In genomic region chr11:110399240-110400150, GRCm38 (mm10) we compare ENCODE assay signal across 7 mouse cellular contexts. TPM values are rescaled to one million over a fixed set of nuclear protein-coding genes. Genes with fewer than 3 reads are reported as not detected.
A peak's percentile ranks its signal among the peaks of the same experiment; 100 is the strongest.
DNase-seq lines count a peak whose midpoint lies in the region; ATAC-seq and TF ChIP-seq lines count a peak whose summit lies in the region.

No protein-coding gene starts in this region.

- H3K27ac ChIP-seq in thymus, adult 2 months (ENCODE audit: control insufficient read depth, insufficient read depth, low read length), result peak overlapping the region; percentile 32
- H3K27ac ChIP-seq in forebrain, embryonic 10.5 days, result peak overlapping the region; percentile 90
- H3K27ac ChIP-seq in limb, embryonic 14.5 days (replicated peaks; ENCODE audit: low read depth, low read length), result peak overlapping the region; percentile 72; the same call in 1 of the 2 replicates
- H3K27ac ChIP-seq in stomach, embryonic 15.5 days, result peak overlapping the region; percentile 46; the same call in 1 of the 2 replicates

- TF ChIP-seq CTCF in thymus, adult 2 months (IDR thresholded peaks at IDR 0.05; ENCODE audit: borderline replicate concordance, control insufficient read depth, extremely low read depth, insufficient read depth, low read length, poor library complexity), result no peak

- H3K4me2 ChIP-seq in limb, embryonic 14.5 days (replicated peaks; ENCODE audit: low read depth, low read length, severe bottlenecking), result peak overlapping the region; percentile 65
- H3K4me2 ChIP-seq in stomach, embryonic 15.5 days, result peak overlapping the region; percentile 63

- no peak for TF ChIP-seq POLR2A in thymus, adult 2 months (IDR thresholded peaks at IDR 0.05; ENCODE audit: control insufficient read depth, extremely low read depth, insufficient read depth, low read length, poor library complexity)
- no peak for TF ChIP-seq POLR2A in limb, embryonic 14.5 days (IDR thresholded peaks at IDR 0.05; ENCODE audit: borderline replicate concordance, extremely low read depth, insufficient read depth, insufficient read length)

- H3K27me3 ChIP-seq in thymus, adult 2 months (ENCODE audit: control insufficient read depth, insufficient read depth, low read length), result no peaks in the 10 kb centered on the region
- H3K27me3 ChIP-seq in forebrain, embryonic 10.5 days (ENCODE audit: poor library complexity, severe bottlenecking), result peaks cover 37% of the 10 kb centered on the region
- no peaks in the 10 kb centered on the region for H3K27me3 ChIP-seq in limb, embryonic 14.5 days (ENCODE audit: control insufficient read depth, insufficient read depth, low read length)
- H3K27me3 ChIP-seq in stomach, embryonic 15.5 days (replicated peaks), result no peaks in the 10 kb centered on the region

- H3K9ac ChIP-seq in limb, embryonic 14.5 days (ENCODE audit: low read depth, low read length, severe bottlenecking), result peak overlapping the region; percentile 60
- H3K9ac ChIP-seq in stomach, embryonic 15.5 days, result peak overlapping the region; percentile 33; the same call in 1 of the 2 replicates

- peak overlapping the region; percentile 69 for H3K4me3 ChIP-seq in thymus, adult 2 months (ENCODE audit: control insufficient read depth, insufficient read depth, low read length)
- peak overlapping the region; percentile 68 for H3K4me3 ChIP-seq in forebrain, embryonic 10.5 days
- H3K4me3 ChIP-seq in limb, embryonic 14.5 days (replicated peaks; ENCODE audit: low read length), result peak overlapping the region; percentile 62
- peak overlapping the region; percentile 54 for H3K4me3 ChIP-seq in stomach, embryonic 15.5 days (replicated peaks)

- peak; percentile 25 for ATAC-seq in limb, embryonic 14.5 days (ENCODE audit: low FRiP score, low read depth)
- peak; percentile 28; the same call in 1 of the 2 replicates for ATAC-seq in stomach, embryonic 15.5 days (ENCODE audit: insufficient read depth, low FRiP score, low read depth)

- no peaks in the 10 kb centered on the region for H3K9me3 ChIP-seq in forebrain, embryonic 10.5 days
- H3K9me3 ChIP-seq in limb, embryonic 14.5 days (ENCODE audit: control insufficient read depth, low read length), result no peaks in the 10 kb centered on the region
- no peaks in the 10 kb centered on the region for H3K9me3 ChIP-seq in stomach, embryonic 15.5 days

- no peak for DNase-seq in thymus, adult 2 months
- DNase-seq in thymus, postnatal 4 days, result no peak
- no peak for DNase-seq in forebrain, embryonic 10.5 days (ENCODE audit: extremely low spot score, low spot score)
- DNase-seq in limb, embryonic 14.5 days (ENCODE audit: low spot score), result no peak
- no peak for DNase-seq in adrenal gland, postnatal 10 days
- no peak for DNase-seq in kidney, adult 11 months

- H3K4me1 ChIP-seq in thymus, adult 2 months (replicated peaks; ENCODE audit: control insufficient read depth, insufficient read depth, low read length), result 0 out of 2 replicates have a peak, but pooled peaks cover 2% of the 10 kb centered on the region
- peaks cover 55% of the 10 kb centered on the region for H3K4me1 ChIP-seq in forebrain, embryonic 10.5 days
- peaks cover 11% of the 10 kb centered on the region for H3K4me1 ChIP-seq in limb, embryonic 14.5 days (ENCODE audit: control insufficient read depth, insufficient read depth, low read length)
- 0 out of 2 replicates have a peak, but pooled peaks cover 7% of the 10 kb centered on the region for H3K4me1 ChIP-seq in stomach, embryonic 15.5 days

- no peaks in the 10 kb centered on the region for H3K36me3 ChIP-seq in thymus, adult 2 months (ENCODE audit: control insufficient read depth, insufficient read depth, low read length)
- H3K36me3 ChIP-seq in forebrain, embryonic 10.5 days (replicated peaks), result peaks cover 14% of the 10 kb centered on the region
- H3K36me3 ChIP-seq in limb, embryonic 14.5 days (ENCODE audit: control insufficient read depth, insufficient read depth, low read length), result no peaks in the 10 kb centered on the region
- H3K36me3 ChIP-seq in stomach, embryonic 15.5 days, result no peaks in the 10 kb centered on the region

- under 1% methylated on average over 15 of the region's 15 CpGs for WGBS in thymus, adult 2 months
- 12% methylated on average over 15 of the region's 15 CpGs for WGBS in forebrain, embryonic 10.5 days
- WGBS in limb, embryonic 14.5 days, result 6% methylated on average over 15 of the region's 15 CpGs
- WGBS in stomach, embryonic 15.5 days, result 6% methylated on average over 15 of the region's 15 CpGs

RNA-seq across cellular contexts. Expression of gene Map2k6, which starts 0.6 kb away (rescaled TPM):
- polyA plus RNA-seq in thymus, adult 2 months (2012; rRNA removed), result 6.7 and 8.1 TPM in 2 replicates
- polyA plus RNA-seq in forebrain, embryonic 10.5 days (2016; fragmentation: Nextera tagmentation; extraction: Ambion mirVana), result 36.0 and 42.6 TPM in 2 replicates
- 15.2 and 17.4 TPM in 2 replicates for polyA plus RNA-seq in limb, embryonic 14.5 days (2012; rRNA removed)
- 23.7 and 27.5 TPM in 2 replicates for polyA plus RNA-seq in limb, embryonic 14.5 days (2014; fragmentation: Nextera tagmentation; extraction: Ambion mirVana)
- 17.0 and 18.9 TPM in 2 replicates for polyA plus RNA-seq in stomach, embryonic 15.5 days (2015; fragmentation: Nextera tagmentation; extraction: Ambion mirVana)
- 10 to 100 TPM in 1 of 2 experiments, 1 to 10 TPM in 1; 7.6 to 11.0 TPM for total RNA-seq in adrenal gland, postnatal 10 days (2021)

Comparison
In these comparisons a context has a peak if more than half of its experiments do, and no peak if none do; other contexts are left out.
1. H3K27ac ChIP-seq: peak in every context shown above with its lines; median percentile 90 in forebrain, embryonic 10.5 days; 72 in limb, embryonic 14.5 days; 46 in stomach, embryonic 15.5 days; 32 in thymus, adult 2 months.